Mouse (Mus musculus): ENCODE data around the gene Trpc3.
"Not testable (repeated sequence)": the region's sequence is repeated elsewhere in the genome, so short reads cannot be mapped to it uniquely, and the experiment has no call there.

Gene Trpc3

GRCm38 (mm10) chr3:36689392-36690291 is at the start of gene Trpc3:
Gene Trpc3, minus strand, starts transcription at chr3:36690167.
- peak; percentile 54 to 56 for DNase-seq

- no peak for DNase-seq
Observed at GRCm38 (mm10) chr3:36738071-36738470, 48.1 kb upstream of the Trpc3 start.

- no peak for DNase-seq
Observed at GRCm38 (mm10) chr3:36733075-36733474, 43.1 kb upstream of the Trpc3 start.

- no peak for DNase-seq
Observed at GRCm38 (mm10) chr3:36726545-36726944, 36.6 kb upstream of the Trpc3 start.

GRCm38 (mm10) chr3:36721850-36722249 is 31.9 kb upstream of the Trpc3 start:
- DNase-seq: peak in 1 of 2 experiments; percentile 13

- DNase-seq: no peak
Observed at GRCm38 (mm10) chr3:36709521-36709920, 19.6 kb upstream of the Trpc3 start.

- no peak for DNase-seq
Observed at GRCm38 (mm10) chr3:36690292-36690650, 304 bp upstream of the Trpc3 start.

GRCm38 (mm10) chr3:36688874-36689273 is 1.1 kb downstream of the Trpc3 start:
- peak; percentile 81 to 84 for DNase-seq

GRCm38 (mm10) chr3:36675822-36676221 is 14.1 kb downstream of the Trpc3 start:
- DNase-seq: no peak

- no peak for DNase-seq
Observed at GRCm38 (mm10) chr3:36667814-36668213, 22.2 kb downstream of the Trpc3 start.

GRCm38 (mm10) chr3:36645245-36645559 is 44.8 kb downstream of the Trpc3 start:
- DNase-seq: not testable (repeated sequence)

- DNase-seq: no peak
Observed at GRCm38 (mm10) chr3:36644554-36645244, 45.3 kb downstream of the Trpc3 start.

- DNase-seq: no peak
Observed at GRCm38 (mm10) chr3:36643354-36643753, 46.6 kb downstream of the Trpc3 start.

GRCm38 (mm10) chr3:36642736-36643135 is 47.2 kb downstream of the Trpc3 start:
- no peak for DNase-seq

GRCm38 (mm10) chr3:36640787-36641186 is 49.2 kb downstream of the Trpc3 start:
- peak in 1 of 2 experiments; percentile 21 for DNase-seq

- peak; percentile 70 to 77 for DNase-seq
Observed at GRCm38 (mm10) chr3:36635449-36635848, 54.5 kb downstream of the Trpc3 start.

GRCm38 (mm10) chr3:36626803-36627202 is 63.2 kb downstream of the Trpc3 start:
- DNase-seq: no peak

- no peak for DNase-seq
Observed at GRCm38 (mm10) chr3:36618181-36618580, 71.8 kb downstream of the Trpc3 start.

- DNase-seq: peak; percentile 58 to 63
Observed at GRCm38 (mm10) chr3:36613908-36614255, 76.1 kb downstream of the Trpc3 start.

GRCm38 (mm10) chr3:36613202-36613907 is 76.6 kb downstream of the Trpc3 start, which contains the start of gene Bbs7:
Gene Bbs7, minus strand, starts transcription at chr3:36613477.
- DNase-seq: peak; percentile 96 to 97

GRCm38 (mm10) chr3:36612687-36613086 is 77.3 kb downstream of the Trpc3 start:
- DNase-seq: peak in 1 of 2 experiments; percentile 27

GRCm38 (mm10) chr3:36605894-36606783 is 83.8 kb downstream of the Trpc3 start:
- no peak for DNase-seq
